Mouse (Mus musculus): ENCODE results near the gene H6pd. TPM values are rescaled to one million over a fixed set of nuclear protein-coding genes. Genes with fewer than 3 reads are reported as not detected.

Gene H6pd
- polyA plus RNA-seq, 1 experiment from 2014 or later: 3.1 TPM

- no peak for ATAC-seq
- no peaks in the 10 kb centered on the region for H3K36me3 ChIP-seq (ENCODE audit: control insufficient read depth, insufficient read depth, low read length)
- no peaks in the 10 kb centered on the region for H3K9me3 ChIP-seq (replicated peaks; ENCODE audit: control insufficient read depth, low read length, poor library complexity, severe bottlenecking)
- no peaks in the 10 kb centered on the region for H3K27me3 ChIP-seq (ENCODE audit: control insufficient read depth, insufficient read depth, low read depth, low read length)
- no peak overlapping the region for H3K4me3 ChIP-seq (ENCODE audit: low read depth, low read length)
- peaks cover 7% of the 10 kb centered on the region; the same call in 1 of the 2 replicates for H3K4me1 ChIP-seq (ENCODE audit: control insufficient read depth, insufficient read depth, low read length)
- H3K27ac ChIP-seq (ENCODE audit: low read length): no peak overlapping the region
- no peak overlapping the region for H3K4me2 ChIP-seq (ENCODE audit: low read length)
- H3K9ac ChIP-seq (ENCODE audit: low read depth, low read length): no peak overlapping the region
- WGBS: 91% methylated on average over 6 of the region's 6 CpGs
Observed at GRCm38 (mm10) chr4:149977181-149977580, 31.6 kb downstream of the H6pd start.

- Histone ChIP-seq H3K36me3 (ENCODE audit: control insufficient read depth, insufficient read depth, low read length) (no peaks in the 10 kb centered on the region), H3K27ac (ENCODE audit: low read length) (no peak overlapping the region), H3K4me2 (ENCODE audit: low read length) (no peak overlapping the region), H3K9me3 (replicated peaks; ENCODE audit: control insufficient read depth, low read length, poor library complexity, severe bottlenecking) (no peaks in the 10 kb centered on the region), H3K9ac (ENCODE audit: low read depth, low read length) (no peak overlapping the region), H3K4me3 (ENCODE audit: low read depth, low read length) (no peak overlapping the region), H3K27me3 (ENCODE audit: control insufficient read depth, insufficient read depth, low read depth, low read length) (no peaks in the 10 kb centered on the region), H3K4me1 (ENCODE audit: control insufficient read depth, insufficient read depth, low read length) (peaks cover 7% of the 10 kb centered on the region; the same call in 1 of the 2 replicates)
- ATAC-seq: no peak
- WGBS: 74% methylated on average over 5 of the region's 5 CpGs
Observed at GRCm38 (mm10) chr4:149975730-149976254, 33.0 kb downstream of the H6pd start.

GRCm38 (mm10) chr4:149975291-149975690 lies 33.5 kb downstream of the H6pd start:
- Histone ChIP-seq H3K9me3 (replicated peaks; ENCODE audit: control insufficient read depth, low read length, poor library complexity, severe bottlenecking) (no peaks in the 10 kb centered on the region), H3K36me3 (ENCODE audit: control insufficient read depth, insufficient read depth, low read length) (no peaks in the 10 kb centered on the region), H3K9ac (ENCODE audit: low read depth, low read length) (no peak overlapping the region), H3K4me3 (ENCODE audit: low read depth, low read length) (no peak overlapping the region), H3K27me3 (ENCODE audit: control insufficient read depth, insufficient read depth, low read depth, low read length) (no peaks in the 10 kb centered on the region), H3K4me1 (ENCODE audit: control insufficient read depth, insufficient read depth, low read length) (peaks cover 7% of the 10 kb centered on the region; the same call in 1 of the 2 replicates), H3K27ac (ENCODE audit: low read length) (no peak overlapping the region), H3K4me2 (ENCODE audit: low read length) (no peak overlapping the region)
- ATAC-seq: no peak
- 78% methylated on average over 8 of the region's 8 CpGs for WGBS

- Histone ChIP-seq H3K4me3 (ENCODE audit: low read depth, low read length) (no peak overlapping the region), H3K36me3 (ENCODE audit: control insufficient read depth, insufficient read depth, low read length) (no peaks in the 10 kb centered on the region), H3K9ac (ENCODE audit: low read depth, low read length) (no peak overlapping the region), H3K4me1 (ENCODE audit: control insufficient read depth, insufficient read depth, low read length) (no peaks in the 10 kb centered on the region), H3K9me3 (replicated peaks; ENCODE audit: control insufficient read depth, low read length, poor library complexity, severe bottlenecking) (no peaks in the 10 kb centered on the region), H3K4me2 (ENCODE audit: low read length) (no peak overlapping the region), H3K27me3 (ENCODE audit: control insufficient read depth, insufficient read depth, low read depth, low read length) (no peaks in the 10 kb centered on the region), H3K27ac (ENCODE audit: low read length) (no peak overlapping the region)
- WGBS: 78% methylated on average over 9 of the region's 9 CpGs
- no peak for ATAC-seq
Observed at GRCm38 (mm10) chr4:149971393-149971792, 37.4 kb downstream of the H6pd start.

- 42% methylated on average over 6 of the region's 6 CpGs for WGBS
- no peak for ATAC-seq
Observed at GRCm38 (mm10) chr4:149968526-149968925, 40.3 kb downstream of the H6pd start.

GRCm38 (mm10) chr4:149966963-149967362 lies 41.9 kb downstream of the H6pd start:
- ATAC-seq: no peak
- Histone ChIP-seq H3K4me1 (ENCODE audit: control insufficient read depth, insufficient read depth, low read length) (no peaks in the 10 kb centered on the region), H3K9me3 (replicated peaks; ENCODE audit: control insufficient read depth, low read length, poor library complexity, severe bottlenecking) (no peaks in the 10 kb centered on the region), H3K27ac (ENCODE audit: low read length) (no peak overlapping the region), H3K27me3 (ENCODE audit: control insufficient read depth, insufficient read depth, low read depth, low read length) (no peaks in the 10 kb centered on the region), H3K36me3 (ENCODE audit: control insufficient read depth, insufficient read depth, low read length) (no peaks in the 10 kb centered on the region), H3K4me2 (ENCODE audit: low read length) (no peak overlapping the region), H3K4me3 (ENCODE audit: low read depth, low read length) (no peak overlapping the region), H3K9ac (ENCODE audit: low read depth, low read length) (no peak overlapping the region)
- WGBS: 92% methylated on average over 9 of the region's 9 CpGs

More at GRCm38 (mm10) chr4:149968526-149968925, 40.3 kb downstream of the H6pd start:
- Histone ChIP-seq H3K27me3 (ENCODE audit: control insufficient read depth, insufficient read depth, low read depth, low read length) (no peaks in the 10 kb centered on the region), H3K36me3 (ENCODE audit: control insufficient read depth, insufficient read depth, low read length) (no peaks in the 10 kb centered on the region), H3K9ac (ENCODE audit: low read depth, low read length) (no peak overlapping the region), H3K4me2 (ENCODE audit: low read length) (no peak overlapping the region), H3K4me3 (ENCODE audit: low read depth, low read length) (no peak overlapping the region), H3K9me3 (replicated peaks; ENCODE audit: control insufficient read depth, low read length, poor library complexity, severe bottlenecking) (no peaks in the 10 kb centered on the region), H3K4me1 (ENCODE audit: control insufficient read depth, insufficient read depth, low read length) (no peaks in the 10 kb centered on the region), H3K27ac (ENCODE audit: low read length) (no peak overlapping the region)

- Histone ChIP-seq H3K36me3 (ENCODE audit: control insufficient read depth, insufficient read depth, low read length) (no peaks in the 10 kb centered on the region), H3K27me3 (ENCODE audit: control insufficient read depth, insufficient read depth, low read depth, low read length) (no peaks in the 10 kb centered on the region; the same call in 1 of the 2 replicates), H3K4me3 (ENCODE audit: low read depth, low read length) (no peak overlapping the region), H3K9me3 (replicated peaks; ENCODE audit: control insufficient read depth, low read length, poor library complexity, severe bottlenecking) (no peaks in the 10 kb centered on the region), H3K4me1 (ENCODE audit: control insufficient read depth, insufficient read depth, low read length) (no peaks in the 10 kb centered on the region), H3K4me2 (ENCODE audit: low read length) (no peak overlapping the region), H3K9ac (ENCODE audit: low read depth, low read length) (no peak overlapping the region), H3K27ac (ENCODE audit: low read length) (no peak overlapping the region)
- 57% methylated on average over 5 of the region's 5 CpGs for WGBS
- no peak for ATAC-seq
Observed at GRCm38 (mm10) chr4:149966252-149966651, 42.6 kb downstream of the H6pd start.

GRCm38 (mm10) chr4:149965672-149966071 lies 43.2 kb downstream of the H6pd start:
- no peak for ATAC-seq
- WGBS: 79% methylated on average over 6 of the region's 6 CpGs
- H3K4me2 ChIP-seq (ENCODE audit: low read length): no peak overlapping the region
- no peak overlapping the region for H3K9ac ChIP-seq (ENCODE audit: low read depth, low read length)
- no peaks in the 10 kb centered on the region for H3K9me3 ChIP-seq (replicated peaks; ENCODE audit: control insufficient read depth, low read length, poor library complexity, severe bottlenecking)
- no peaks in the 10 kb centered on the region for H3K36me3 ChIP-seq (ENCODE audit: control insufficient read depth, insufficient read depth, low read length)
- H3K4me1 ChIP-seq (ENCODE audit: control insufficient read depth, insufficient read depth, low read length): no peaks in the 10 kb centered on the region
- H3K27ac ChIP-seq (ENCODE audit: low read length): no peak overlapping the region
- H3K4me3 ChIP-seq (ENCODE audit: low read depth, low read length): no peak overlapping the region
- H3K27me3 ChIP-seq (ENCODE audit: control insufficient read depth, insufficient read depth, low read depth, low read length): no peaks in the 10 kb centered on the region; the same call in 1 of the 2 replicates

GRCm38 (mm10) chr4:149965242-149965641 lies 43.6 kb downstream of the H6pd start:
- WGBS: 82% methylated on average over 6 of the region's 6 CpGs
- Histone ChIP-seq H3K4me1 (ENCODE audit: control insufficient read depth, insufficient read depth, low read length) (no peaks in the 10 kb centered on the region), H3K27ac (ENCODE audit: low read length) (no peak overlapping the region), H3K9ac (ENCODE audit: low read depth, low read length) (no peak overlapping the region), H3K36me3 (ENCODE audit: control insufficient read depth, insufficient read depth, low read length) (no peaks in the 10 kb centered on the region), H3K4me2 (ENCODE audit: low read length) (no peak overlapping the region), H3K27me3 (ENCODE audit: control insufficient read depth, insufficient read depth, low read depth, low read length) (no peaks in the 10 kb centered on the region; the same call in 1 of the 2 replicates), H3K9me3 (replicated peaks; ENCODE audit: control insufficient read depth, low read length, poor library complexity, severe bottlenecking) (no peaks in the 10 kb centered on the region), H3K4me3 (ENCODE audit: low read depth, low read length) (no peak overlapping the region)
- no peak for ATAC-seq
